Mouse (Mus musculus) cerebellum, adult 2 months (tissue): Measurements from ENCODE around the gene Srpk2.

Experiments used
- CTCF ChIP-seq: fragments of 200-500 bp; IDR thresholded peaks from 2 replicates; pipeline ENCODE4 v1.5.1; 2011; ENCODE audit warnings: low read depth, mild to moderate bottlenecking, control low read depth, low read length, moderate library complexity, borderline replicate concordance; ENCODE audit not compliant: insufficient read depth
- POLR2A ChIP-seq: fragments of 200-500 bp; IDR thresholded peaks from 2 replicates; pipeline ENCODE4 v1.6.1; 2011; ENCODE audit warnings: low read length, control low read depth, borderline replicate concordance; ENCODE audit not compliant: insufficient read depth

GRCm38 (mm10) chr5:23483811-23484210 lies 200.6 kb downstream of the Srpk2 start:
- TF ChIP-seq CTCF, result no peak
- TF ChIP-seq POLR2A, result no peak
